Mouse (Mus musculus): ENCODE results near the gene Ski. TPM values are rescaled to one million over a fixed set of nuclear protein-coding genes. Genes with fewer than 3 reads are reported as not detected.

Ski gene
- 59.8 and 63.1 TPM in 2 replicates for total RNA-seq (2014; rRNA removed)
- polyA plus RNA-seq (2015; fragmentation: Nextera tagmentation; extraction: Ambion mirVana), result 7.1 and 8.4 TPM in 2 replicates

GRCm38 (mm10) chr4:155222552-155222840 lies at the start of gene Ski:
Gene Ski (minus strand): TSS chr4:155222592.
- DNase-seq (ENCODE audit: low spot score) (no peak), ATAC-seq (ENCODE audit: low FRiP score) (no peak)
- Histone ChIP-seq H3K9ac (replicated peaks; ENCODE audit: low read length, poor library complexity, severe bottlenecking) (peak within 1 kb of the TSS; percentile 95), H3K9me3 (ENCODE audit: low read length) (no peaks in the 10 kb centered on the region), H3K27me3 (ENCODE audit: insufficient read depth, low read length) (no peaks in the 10 kb centered on the region), H3K4me1 (ENCODE audit: insufficient read depth, low read length) (peaks cover 28% of the 10 kb centered on the region), H3K27ac (ENCODE audit: low read depth, low read length) (peak within 1 kb of the TSS; percentile 97), H3K36me3 (ENCODE audit: insufficient read depth, low read length) (no peaks in the 10 kb centered on the region), H3K4me3 (ENCODE audit: low read depth, low read length) (peak within 1 kb of the TSS; percentile 80), H3K4me2 (ENCODE audit: low read depth, low read length, poor library complexity, severe bottlenecking) (peak within 1 kb of the TSS; percentile 100)
- WGBS, result no CpG with 5 or more reads among the region's 63 CpGs
- TF ChIP-seq CTCF (IDR thresholded peaks at IDR 0.05), result no peak

GRCm38 (mm10) chr4:155268382-155268781 lies 46.0 kb upstream of the Ski start:
- H3K27ac ChIP-seq (ENCODE audit: low read depth, low read length), result no peak overlapping the region
- H3K9me3 ChIP-seq (ENCODE audit: low read length), result no peaks in the 10 kb centered on the region
- no peaks in the 10 kb centered on the region for H3K4me1 ChIP-seq (ENCODE audit: insufficient read depth, low read length)
- WGBS, result 45% methylated on average over 5 of the region's 5 CpGs
- peaks cover 35% of the 10 kb centered on the region for H3K36me3 ChIP-seq (ENCODE audit: insufficient read depth, low read length)
- DNase-seq (ENCODE audit: low spot score) (no peak), ATAC-seq (ENCODE audit: low FRiP score) (no peak)
- no peak overlapping the region for H3K4me2 ChIP-seq (ENCODE audit: low read depth, low read length, poor library complexity, severe bottlenecking)
- peak; percentile 68 for TF ChIP-seq CTCF (IDR thresholded peaks at IDR 0.05)
- no peak overlapping the region for H3K4me3 ChIP-seq (ENCODE audit: low read depth, low read length)
- H3K9ac ChIP-seq (replicated peaks; ENCODE audit: low read length, poor library complexity, severe bottlenecking), result no peak overlapping the region
- no peaks in the 10 kb centered on the region for H3K27me3 ChIP-seq (ENCODE audit: insufficient read depth, low read length)

- DNase-seq (ENCODE audit: low spot score) (no peak), ATAC-seq (ENCODE audit: low FRiP score) (no peak)
- Histone ChIP-seq H3K4me1 (ENCODE audit: insufficient read depth, low read length) (no peaks in the 10 kb centered on the region), H3K9me3 (ENCODE audit: low read length) (no peaks in the 10 kb centered on the region), H3K27me3 (ENCODE audit: insufficient read depth, low read length) (no peaks in the 10 kb centered on the region), H3K9ac (replicated peaks; ENCODE audit: low read length, poor library complexity, severe bottlenecking) (no peak overlapping the region), H3K27ac (ENCODE audit: low read depth, low read length) (no peak overlapping the region), H3K4me3 (ENCODE audit: low read depth, low read length) (no peak overlapping the region), H3K36me3 (ENCODE audit: insufficient read depth, low read length) (peaks cover 35% of the 10 kb centered on the region), H3K4me2 (ENCODE audit: low read depth, low read length, poor library complexity, severe bottlenecking) (no peak overlapping the region)
- WGBS, result 62% methylated on average over 12 of the region's 12 CpGs
- no peak for TF ChIP-seq CTCF (IDR thresholded peaks at IDR 0.05)
These were observed 45.3 kb upstream of the Ski start for GRCm38 (mm10) chr4:155267639-155268175.

- no peaks in the 10 kb centered on the region for H3K27me3 ChIP-seq (ENCODE audit: insufficient read depth, low read length)
- peaks cover 29% of the 10 kb centered on the region for H3K36me3 ChIP-seq (ENCODE audit: insufficient read depth, low read length)
- ATAC-seq (ENCODE audit: low FRiP score), result no peak
- no peak overlapping the region for H3K9ac ChIP-seq (replicated peaks; ENCODE audit: low read length, poor library complexity, severe bottlenecking)
- no peak overlapping the region for H3K4me2 ChIP-seq (ENCODE audit: low read depth, low read length, poor library complexity, severe bottlenecking)
- H3K4me3 ChIP-seq (ENCODE audit: low read depth, low read length), result no peak overlapping the region
- no peak for TF ChIP-seq CTCF (IDR thresholded peaks at IDR 0.05)
- H3K9me3 ChIP-seq (ENCODE audit: low read length), result no peaks in the 10 kb centered on the region
- no peak for DNase-seq (ENCODE audit: low spot score)
- H3K27ac ChIP-seq (ENCODE audit: low read depth, low read length), result no peak overlapping the region
- H3K4me1 ChIP-seq (ENCODE audit: insufficient read depth, low read length), result no peaks in the 10 kb centered on the region
- WGBS, result 78% methylated on average over 7 of the region's 7 CpGs
These were observed 44.7 kb upstream of the Ski start for GRCm38 (mm10) chr4:155267047-155267543.

- Histone ChIP-seq H3K27ac (ENCODE audit: low read depth, low read length) (no peak overlapping the region), H3K4me2 (ENCODE audit: low read depth, low read length, poor library complexity, severe bottlenecking) (no peak overlapping the region), H3K27me3 (ENCODE audit: insufficient read depth, low read length) (no peaks in the 10 kb centered on the region), H3K4me3 (ENCODE audit: low read depth, low read length) (no peak overlapping the region), H3K9ac (replicated peaks; ENCODE audit: low read length, poor library complexity, severe bottlenecking) (no peak overlapping the region), H3K4me1 (ENCODE audit: insufficient read depth, low read length) (no peaks in the 10 kb centered on the region), H3K9me3 (ENCODE audit: low read length) (no peaks in the 10 kb centered on the region), H3K36me3 (ENCODE audit: insufficient read depth, low read length) (peaks cover 19% of the 10 kb centered on the region)
- 91% methylated on average over 3 of the region's 3 CpGs for WGBS
- DNase-seq (ENCODE audit: low spot score) (peak; percentile 66), ATAC-seq (ENCODE audit: low FRiP score) (no peak)
- TF ChIP-seq CTCF (IDR thresholded peaks at IDR 0.05), result no peak
These were observed 42.3 kb upstream of the Ski start for GRCm38 (mm10) chr4:155264521-155265321.

- H3K4me3 ChIP-seq (ENCODE audit: low read depth, low read length), result no peak overlapping the region
These were observed 29.9 kb upstream of the Ski start for GRCm38 (mm10) chr4:155252253-155252652.

More at GRCm38 (mm10) chr4:155252253-155252652, 29.9 kb upstream of the Ski start:
- DNase-seq (ENCODE audit: low spot score) (no peak), ATAC-seq (ENCODE audit: low FRiP score) (no peak)
- WGBS, result 69% methylated on average over 6 of the region's 6 CpGs
- Histone ChIP-seq H3K9ac (replicated peaks; ENCODE audit: low read length, poor library complexity, severe bottlenecking) (no peak overlapping the region; the same call in 1 of the 2 replicates), H3K4me2 (ENCODE audit: low read depth, low read length, poor library complexity, severe bottlenecking) (no peak overlapping the region), H3K9me3 (ENCODE audit: low read length) (no peaks in the 10 kb centered on the region), H3K27ac (ENCODE audit: low read depth, low read length) (no peak overlapping the region), H3K36me3 (ENCODE audit: insufficient read depth, low read length) (no peaks in the 10 kb centered on the region; the same call in 1 of the 2 replicates), H3K27me3 (ENCODE audit: insufficient read depth, low read length) (no peaks in the 10 kb centered on the region), H3K4me1 (ENCODE audit: insufficient read depth, low read length) (peaks cover 7% of the 10 kb centered on the region; the same call in 1 of the 2 replicates)
- no peak for TF ChIP-seq CTCF (IDR thresholded peaks at IDR 0.05)

All from midbrain, postnatal 0 days (tissue).